Mouse (Mus musculus) cerebellum, postnatal 14 days (tissue): ENCODE data around the gene Fcho1.

Source experiments
- DNase-seq, 2 experiments: peaks; one replicate each; pipeline ENCODE4 v3.0.0; 2021; ENCODE audit warnings: mixed read lengths in 2 of 2

Fcho1 gene

GRCm38 (mm10) chr8:71659751-71660150, 65.8 kb downstream of the Fcho1 start:
- DNase-seq = peak; percentile 85 to 87

- peak in 1 of 2 experiments; percentile 44 for DNase-seq
These were observed 66.9 kb downstream of the Fcho1 start for GRCm38 (mm10) chr8:71658515-71659049.
